Mouse (Mus musculus) kidney, adult 2 months (tissue): Measurements from ENCODE around the gene Sppl2c. TPM values are rescaled to one million over a fixed set of nuclear protein-coding genes. Genes with fewer than 3 reads are reported as not detected.

Experiments used
- DNase-seq: peaks from one replicate; pipeline ENCODE4 v3.0.0; 2021
- H3K27ac ChIP-seq: fragments of 200-500 bp; 2 replicates; pipeline ENCODE4 v1.5.1; 2012; ENCODE audit warnings: low read depth, low read length, control low read depth, inconsistent platforms; ENCODE audit not compliant: insufficient read depth
- H3K27me3 ChIP-seq: fragments of 200-500 bp; replicated peaks from 2 replicates; pipeline ENCODE4 v1.6.1; 2012; ENCODE audit warnings: mild to moderate bottlenecking, moderate library complexity, low read length, inconsistent platforms; ENCODE audit not compliant: control insufficient read depth, insufficient read depth
- H3K36me3 ChIP-seq: fragments of 200-500 bp; 2 replicates; pipeline ENCODE4 v1.6.1; 2012; ENCODE audit warnings: mild to moderate bottlenecking, moderate library complexity, low read length, inconsistent platforms; ENCODE audit not compliant: control insufficient read depth, insufficient read depth
- H3K4me1 ChIP-seq: fragments of 200-500 bp; 2 replicates; pipeline ENCODE4 v1.6.1; 2011; ENCODE audit warnings: low read length; ENCODE audit not compliant: control insufficient read depth, insufficient read depth
- H3K4me3 ChIP-seq: fragments of 200-500 bp; 2 replicates; pipeline ENCODE4 v1.5.1; 2011; ENCODE audit warnings: mild to moderate bottlenecking, low read depth, low read length, control low read depth; ENCODE audit not compliant: insufficient read depth
- CTCF ChIP-seq: fragments of 200-500 bp; conservative IDR thresholded peaks from 2 replicates; pipeline ENCODE4 v1.5.1; 2011; ENCODE audit warnings: low read depth, mild to moderate bottlenecking, control low read depth, low read length, moderate library complexity, mixed read lengths; ENCODE audit not compliant: insufficient read depth, insufficient read length
- POLR2A ChIP-seq: fragments of 200-500 bp; IDR thresholded peaks from one replicate; pipeline ENCODE4 v1.6.1; 2011; ENCODE audit warnings: low read depth, low read length, control low read depth
- WGBS: fragments of 180-500 bp; shearing (Covaris S2); methylation state at CpG from one replicate; pipeline ENCODE4 v1.1.7; 2018; 5-methylcytosine and 5-hydroxymethylcytosine counted together
- polyA plus RNA-seq: library from polyadenylated mRNA; depleted of rRNA; stranded (reverse); fragments of >200 nt; gene quantifications from 2 replicates; pipeline ENCODE4 v1.2.3, GENCODE M21; 2012

The Sppl2c gene
- polyA plus RNA-seq, 1 experiment, result 0.08 TPM

GRCm38 (mm10) chr11:104155899-104156298 lies 30.2 kb upstream of the Sppl2c start:
- DNase-seq, result no peak
- H3K4me3 ChIP-seq, result no peak overlapping the region
- TF ChIP-seq POLR2A, result no peak
- TF ChIP-seq CTCF, result no peak

GRCm38 (mm10) chr11:104156391-104156790 lies 29.7 kb upstream of the Sppl2c start:
- WGBS, result 68% methylated on average over 3 of the region's 3 CpGs
- no peak for TF ChIP-seq POLR2A
- no peak for TF ChIP-seq CTCF
- no peaks in the 10 kb centered on the region for H3K4me1 ChIP-seq
- no peak overlapping the region for H3K4me3 ChIP-seq
- H3K27me3 ChIP-seq, result no peaks in the 10 kb centered on the region
- no peak for DNase-seq
- no peaks in the 10 kb centered on the region for H3K36me3 ChIP-seq
- H3K27ac ChIP-seq, result no peak overlapping the region

More at GRCm38 (mm10) chr11:104155899-104156298, 30.2 kb upstream of the Sppl2c start:
- no peaks in the 10 kb centered on the region for H3K36me3 ChIP-seq
- H3K4me1 ChIP-seq, result no peaks in the 10 kb centered on the region
- no peaks in the 10 kb centered on the region for H3K27me3 ChIP-seq
- H3K27ac ChIP-seq, result no peak overlapping the region

GRCm38 (mm10) chr11:104157603-104158259 lies 28.4 kb upstream of the Sppl2c start:
- TF ChIP-seq POLR2A, result no peak
- no peak for TF ChIP-seq CTCF
- 6% methylated on average over 23 of the region's 23 CpGs for WGBS
- no peaks in the 10 kb centered on the region for H3K4me1 ChIP-seq
- H3K27ac ChIP-seq, result no peak overlapping the region
- DNase-seq, result peak; percentile 17
- H3K27me3 ChIP-seq, result no peaks in the 10 kb centered on the region
- H3K36me3 ChIP-seq, result no peaks in the 10 kb centered on the region
- no peak overlapping the region for H3K4me3 ChIP-seq

GRCm38 (mm10) chr11:104158260-104158907 lies 27.7 kb upstream of the Sppl2c start:
- WGBS, result 8% methylated on average over 17 of the region's 17 CpGs
- no peaks in the 10 kb centered on the region for H3K36me3 ChIP-seq
- TF ChIP-seq CTCF, result no peak
- TF ChIP-seq POLR2A, result no peak
- no peak overlapping the region for H3K4me3 ChIP-seq
- H3K4me1 ChIP-seq, result no peaks in the 10 kb centered on the region
- H3K27ac ChIP-seq, result no peak overlapping the region
- H3K27me3 ChIP-seq, result no peaks in the 10 kb centered on the region
- no peak for DNase-seq

GRCm38 (mm10) chr11:104159769-104160272 lies 26.3 kb upstream of the Sppl2c start:
- DNase-seq, result no peak
- TF ChIP-seq POLR2A (no peak), CTCF (no peak)
- H3K4me1 ChIP-seq, result no peaks in the 10 kb centered on the region
- no peak overlapping the region for H3K27ac ChIP-seq
- H3K36me3 ChIP-seq, result no peaks in the 10 kb centered on the region
- H3K4me3 ChIP-seq, result no peak overlapping the region
- 84% methylated on average over 4 of the region's 4 CpGs for WGBS
- H3K27me3 ChIP-seq, result no peaks in the 10 kb centered on the region

GRCm38 (mm10) chr11:104161153-104161552 lies 25.0 kb upstream of the Sppl2c start:
- no peak overlapping the region for H3K4me3 ChIP-seq
- H3K36me3 ChIP-seq, result no peaks in the 10 kb centered on the region
- 62% methylated on average over 5 of the region's 5 CpGs for WGBS
- H3K27me3 ChIP-seq, result no peaks in the 10 kb centered on the region
- no peak for DNase-seq
- H3K4me1 ChIP-seq, result no peaks in the 10 kb centered on the region
- H3K27ac ChIP-seq, result no peak overlapping the region
- no peak for TF ChIP-seq POLR2A
- no peak for TF ChIP-seq CTCF

- no peak for DNase-seq
Measured at GRCm38 (mm10) chr11:104164257-104164656, 21.9 kb upstream of the Sppl2c start.

More at GRCm38 (mm10) chr11:104164257-104164656, 21.9 kb upstream of the Sppl2c start:
- no peak for TF ChIP-seq POLR2A
- TF ChIP-seq CTCF, result no peak
- Histone ChIP-seq H3K27ac (no peak overlapping the region), H3K36me3 (no peaks in the 10 kb centered on the region), H3K27me3 (no peaks in the 10 kb centered on the region), H3K4me1 (no peaks in the 10 kb centered on the region), H3K4me3 (no peak overlapping the region)
- WGBS, result 88% methylated on average over 10 of the region's 10 CpGs
